Mouse (Mus musculus) urinary bladder, adult 18-20 months (tissue): ENCODE measurements around the gene Haus3.

Experiments used
- DNase-seq, 2 experiments: peaks; one replicate each; pipeline ENCODE4 v3.0.0; 2022; ENCODE audit warnings: low spot score in 2 of 2, mixed read lengths in 2 of 2

Haus3 gene

GRCm38 (mm10) chr5:34119121-34119856, 50.0 kb downstream of the Haus3 start:
- no peak for DNase-seq

- no peak for DNase-seq
Observed at GRCm38 (mm10) chr5:34105681-34106080, 63.6 kb downstream of the Haus3 start.
